Mouse (Mus musculus) spleen, adult 2 months (tissue): Measurements from ENCODE around the gene Sh3bgrl3. TPM values are rescaled to one million over a fixed set of nuclear protein-coding genes. Genes with fewer than 3 reads are reported as not detected.
A peak's percentile ranks its signal among the peaks of the same experiment; 100 is the strongest.

Source experiments
- DNase-seq, 2 experiments: peaks; one replicate each; pipeline versions ENCODE4 v3.0.0 to v3.0.0-alpha.2; 2012 to 2021; ENCODE audit warnings: low spot score in 2 of 2, low read depth in 1 of 2
- H3K27ac ChIP-seq: fragments of 200-500 bp; 2 replicates; pipeline ENCODE4 v1.5.1; 2012; ENCODE audit warnings: low read length, inconsistent platforms; ENCODE audit not compliant: insufficient read depth
- H3K27me3 ChIP-seq: fragments of 200-500 bp; 2 replicates; pipeline ENCODE4 v1.6.1; 2012; ENCODE audit warnings: mild to moderate bottlenecking, moderate library complexity, low read length, inconsistent platforms; ENCODE audit not compliant: control insufficient read depth, insufficient read depth
- H3K36me3 ChIP-seq: fragments of 200-500 bp; 2 replicates; pipeline ENCODE4 v1.6.1; 2012; ENCODE audit warnings: mild to moderate bottlenecking, low read length, inconsistent platforms; ENCODE audit not compliant: control insufficient read depth, insufficient read depth
- H3K4me1 ChIP-seq: fragments of 200-500 bp; 2 replicates; pipeline ENCODE4 v1.6.1; 2011; ENCODE audit warnings: inconsistent platforms; ENCODE audit not compliant: control insufficient read depth, insufficient read depth, insufficient read length
- H3K4me3 ChIP-seq: fragments of 200-500 bp; 2 replicates; pipeline ENCODE4 v1.5.1; 2011; ENCODE audit warnings: mild to moderate bottlenecking, inconsistent platforms; ENCODE audit not compliant: insufficient read depth, insufficient read length; ENCODE audit errors: extremely low read depth
- CTCF ChIP-seq: fragments of 200-500 bp; IDR thresholded peaks from 2 replicates; pipeline ENCODE4 v1.5.1; 2011; ENCODE audit warnings: mild to moderate bottlenecking, inconsistent platforms; ENCODE audit not compliant: insufficient read depth, insufficient read length, insufficient replicate concordance; ENCODE audit errors: extremely low read depth
- POLR2A ChIP-seq: fragments of 200-500 bp; IDR thresholded peaks from 2 replicates; pipeline ENCODE4 v1.6.1; 2011; ENCODE audit warnings: low read depth, low read length, inconsistent platforms
- WGBS: fragments of 180-500 bp; shearing (Covaris S2); methylation state at CpG from one replicate; pipeline ENCODE4 v1.1.7; 2018; 5-methylcytosine and 5-hydroxymethylcytosine counted together
- polyA plus RNA-seq: library from polyadenylated mRNA; depleted of rRNA; stranded (reverse); fragments of >200 nt; gene quantifications from 2 replicates; pipeline ENCODE4 v1.2.3, GENCODE M21; 2012

Gene Sh3bgrl3
- polyA plus RNA-seq, 1 experiment: 1,465 TPM

- peak in 1 of 2 experiments; percentile 38 for DNase-seq
- Histone ChIP-seq H3K27ac (peak overlapping the region; percentile 94), H3K36me3 (peaks cover 17% of the 10 kb centered on the region), H3K4me3 (peak overlapping the region; percentile 74), H3K4me1 (peaks cover 21% of the 10 kb centered on the region), H3K27me3 (no peaks in the 10 kb centered on the region)
- TF ChIP-seq CTCF (no peak), POLR2A (no peak)
- under 1% methylated on average over 14 of the region's 14 CpGs for WGBS
These were observed 384 bp upstream of the Sh3bgrl3 start for GRCm38 (mm10) chr4:134128983-134129362.

DNA sequence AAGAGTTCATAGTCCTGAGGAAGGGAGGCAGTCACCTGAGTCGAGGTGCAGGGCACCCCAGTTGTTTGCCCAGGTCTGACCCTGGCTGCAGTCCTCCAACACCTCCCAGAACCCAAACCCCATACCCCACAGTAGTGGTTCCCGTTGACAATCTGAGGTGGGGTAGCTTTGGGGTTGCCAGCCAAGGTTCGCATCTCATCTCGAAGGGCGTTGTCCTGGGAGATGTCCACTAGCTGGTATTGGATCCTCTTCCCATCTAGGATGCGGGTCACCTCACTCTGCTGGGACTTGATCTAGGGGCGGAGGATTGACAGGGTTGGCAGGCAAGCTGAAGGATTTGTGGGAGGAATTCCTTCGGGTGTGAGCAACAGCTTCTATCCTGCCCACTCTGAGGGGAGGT lies 796 bp downstream of the Sh3bgrl3 start:
- Histone ChIP-seq H3K36me3 (peaks cover 17% of the 10 kb centered on the region), H3K27me3 (no peaks in the 10 kb centered on the region), H3K4me1 (peaks cover 29% of the 10 kb centered on the region), H3K4me3 (peak overlapping the region; percentile 92), H3K27ac (peak overlapping the region; percentile 93)
- DNase-seq: no peak
- TF ChIP-seq CTCF: no peak
- TF ChIP-seq POLR2A: no peak
- WGBS: 32% methylated on average over 8 of the region's 8 CpGs

DNA sequence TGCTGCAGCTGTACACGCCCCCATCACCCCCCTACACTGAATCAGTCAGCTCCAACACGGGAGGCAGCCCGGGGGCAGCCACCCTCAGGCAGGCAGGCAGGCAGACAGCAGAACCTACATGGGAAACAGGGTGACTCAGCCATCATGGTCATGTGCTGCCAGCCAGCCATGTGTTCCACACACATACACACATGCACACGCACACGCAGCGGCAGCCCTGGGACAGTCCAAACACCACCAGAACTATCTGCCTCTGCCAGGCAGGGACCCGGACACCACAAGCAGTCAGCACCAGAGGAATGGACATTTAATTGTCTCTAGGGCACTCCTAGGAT lies 1.5 kb downstream of the Sh3bgrl3 start:
- no peak for DNase-seq
- peaks cover 36% of the 10 kb centered on the region for H3K4me1 ChIP-seq
- TF ChIP-seq POLR2A (no peak), CTCF (no peak)
- peaks cover 17% of the 10 kb centered on the region for H3K36me3 ChIP-seq
- H3K27ac ChIP-seq: no peak overlapping the region
- peak overlapping the region; percentile 92; the same call in 1 of the 2 replicates for H3K4me3 ChIP-seq
- WGBS: 75% methylated on average over 7 of the region's 7 CpGs
- H3K27me3 ChIP-seq: no peaks in the 10 kb centered on the region

GRCm38 (mm10) chr4:134126300-134127120 lies 2.1 kb downstream of the Sh3bgrl3 start:
- WGBS: 90% methylated on average over 21 of the region's 21 CpGs
- no peak for TF ChIP-seq POLR2A
- no peak for TF ChIP-seq CTCF
- H3K4me1 ChIP-seq: peaks cover 36% of the 10 kb centered on the region
- no peak overlapping the region for H3K27ac ChIP-seq
- no peaks in the 10 kb centered on the region for H3K27me3 ChIP-seq
- peaks cover 17% of the 10 kb centered on the region for H3K36me3 ChIP-seq
- no peak overlapping the region for H3K4me3 ChIP-seq
- DNase-seq: no peak

- TF ChIP-seq POLR2A: no peak
- WGBS: 91% methylated on average over 15 of the region's 15 CpGs
- Histone ChIP-seq H3K36me3 (peaks cover 17% of the 10 kb centered on the region), H3K4me3 (no peak overlapping the region), H3K27ac (no peak overlapping the region), H3K4me1 (peaks cover 45% of the 10 kb centered on the region), H3K27me3 (no peaks in the 10 kb centered on the region)
- DNase-seq: no peak
These were observed 3.1 kb downstream of the Sh3bgrl3 start for GRCm38 (mm10) chr4:134125383-134126060.

DNA sequence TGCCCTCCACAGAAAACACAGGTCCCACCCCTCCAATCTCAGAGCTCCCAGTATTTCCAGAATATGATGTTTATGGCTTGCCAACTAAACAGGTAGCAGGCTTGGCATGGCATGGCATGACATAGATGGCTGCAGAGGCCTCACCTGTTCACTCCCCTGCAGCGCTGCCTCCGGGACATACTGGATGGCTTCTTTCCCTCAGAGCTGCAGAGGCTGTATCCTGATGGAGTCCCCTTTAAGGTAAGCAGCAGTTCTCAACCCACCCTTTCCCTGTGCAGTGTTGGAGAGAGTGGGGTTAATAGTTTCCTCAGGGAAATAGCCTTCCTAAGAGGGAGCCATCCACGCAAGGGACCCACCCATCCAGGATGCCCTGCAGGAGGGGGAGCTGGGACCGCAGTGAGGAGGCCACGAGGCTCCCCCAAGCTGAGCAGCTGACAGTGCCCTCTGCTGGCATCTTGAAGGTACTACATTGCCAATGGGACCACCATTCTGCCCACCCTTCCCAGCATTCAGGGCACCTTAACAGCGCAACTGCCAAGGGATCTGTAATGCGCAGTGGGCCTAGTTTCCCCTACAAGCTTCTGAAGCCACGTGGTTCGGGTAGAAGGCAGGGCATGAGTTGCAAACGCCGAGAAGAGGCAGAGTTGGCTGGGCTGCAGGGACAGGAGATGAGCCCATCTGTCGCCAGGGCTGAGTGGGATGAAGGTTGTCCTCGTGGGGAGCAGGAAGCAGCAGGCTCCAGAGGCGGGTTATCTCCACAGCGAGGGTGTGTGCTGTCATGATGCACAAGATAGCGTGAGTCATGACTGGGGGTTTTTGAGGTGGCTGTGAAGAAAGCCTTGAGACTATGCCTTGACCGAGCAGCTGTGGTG lies 4.7 kb downstream of the Sh3bgrl3 start:
- no peak overlapping the region for H3K4me3 ChIP-seq
- peaks cover 17% of the 10 kb centered on the region for H3K36me3 ChIP-seq
- peak overlapping the region; percentile 40 for H3K27ac ChIP-seq
- DNase-seq: peak in 1 of 2 experiments; percentile 66
- WGBS: 16% methylated on average over 17 of the region's 17 CpGs
- peak; percentile 97 for TF ChIP-seq CTCF
- no peak for TF ChIP-seq POLR2A
- H3K27me3 ChIP-seq: no peaks in the 10 kb centered on the region
- peaks cover 57% of the 10 kb centered on the region for H3K4me1 ChIP-seq

DNA sequence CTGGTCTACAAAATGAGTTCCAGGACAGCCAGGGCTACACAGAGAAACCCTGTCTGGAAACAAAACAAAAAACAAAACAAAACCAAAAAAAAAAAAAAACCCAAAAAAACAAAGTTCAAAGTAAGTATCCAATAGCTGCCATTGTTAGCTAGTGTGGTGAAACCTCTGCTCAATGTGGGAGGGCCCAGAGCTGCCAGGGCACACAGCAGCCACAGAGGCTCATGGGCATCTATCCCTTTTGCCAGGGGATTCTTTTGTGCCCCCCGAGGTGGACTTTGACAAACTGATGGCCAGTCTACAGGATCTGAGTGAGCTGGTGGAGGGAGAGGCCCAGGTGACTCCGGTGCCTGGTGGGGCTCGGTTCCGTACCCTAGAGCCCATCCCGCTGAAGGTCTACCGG lies 5.4 kb downstream of the Sh3bgrl3 start:
- Histone ChIP-seq H3K36me3 (peaks cover 17% of the 10 kb centered on the region), H3K27me3 (no peaks in the 10 kb centered on the region), H3K4me1 (peaks cover 64% of the 10 kb centered on the region), H3K4me3 (no peak overlapping the region), H3K27ac (no peak overlapping the region)
- WGBS: 98% methylated on average over 6 of the region's 6 CpGs
- TF ChIP-seq CTCF: no peak
- no peak for TF ChIP-seq POLR2A
- no peak for DNase-seq
